In the genomic region with DNA sequence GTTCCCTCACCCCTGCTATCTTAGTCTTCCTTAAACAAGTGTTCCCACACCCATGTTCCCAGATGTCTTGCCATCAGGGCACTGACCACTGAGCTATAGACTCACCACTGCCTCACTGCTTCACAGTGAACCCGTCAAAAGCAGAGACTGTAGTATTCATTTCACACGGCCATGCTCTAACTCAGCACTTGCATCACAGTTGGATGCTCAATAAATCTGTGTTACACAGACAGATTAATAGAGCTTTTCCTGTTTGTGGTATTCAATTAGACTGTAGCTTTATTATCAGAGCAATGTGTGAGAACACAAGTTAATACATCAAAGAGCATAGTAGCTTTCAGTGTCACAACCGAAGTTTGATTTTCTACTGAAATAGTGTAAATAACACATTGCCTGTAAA, we compare ENCODE assay signal across 23 mouse cellular contexts.
"Had no signal": no experiment of that assay in that cellular context is flagged by ENCODE, and none has a peak within 500 bp of the region (broad histone marks: within the 10 kb centered on the region; RNA-seq: fewer than 3 reads in every experiment).

No protein-coding gene starts in this region.

- H3K27ac ChIP-seq: heart, adult 2 months; heart, embryonic 13.5 days; heart, embryonic 15.5 days; hindbrain, embryonic 13.5 days; hindbrain, embryonic 15.5 days; hindbrain, postnatal 0 days; limb, embryonic 13.5 days; limb, embryonic 15.5 days; liver, embryonic 12.5 days had no signal

- DNase-seq: forebrain, postnatal 0 days; gastrocnemius, postnatal 14 days; gastrocnemius, postnatal 36 days; heart, adult 11 months; heart, adult 2 months; heart, postnatal 14 days; heart, postnatal 36 days; kidney, adult 18-20 months; kidney, adult 9 months; kidney, postnatal 36 days; layer of hippocampus, adult 9-11 months; layer of hippocampus, postnatal 36 days; left cerebral cortex, postnatal 4 days had no signal

- H3K4me2 ChIP-seq: heart, embryonic 11.5 days; heart, embryonic 13.5 days; heart, embryonic 15.5 days; hindbrain, embryonic 13.5 days; hindbrain, embryonic 15.5 days; limb, embryonic 13.5 days; limb, embryonic 15.5 days; liver, embryonic 12.5 days had no signal

- H3K4me1 ChIP-seq: heart, embryonic 15.5 days; hindbrain, embryonic 13.5 days; hindbrain, embryonic 15.5 days; limb, embryonic 13.5 days; limb, embryonic 15.5 days; liver, embryonic 12.5 days had no signal

- H3K9ac ChIP-seq: forebrain, postnatal 0 days; heart, embryonic 13.5 days; heart, embryonic 15.5 days; hindbrain, embryonic 13.5 days; hindbrain, embryonic 15.5 days; limb, embryonic 13.5 days; limb, embryonic 15.5 days; liver, embryonic 12.5 days had no signal

- H3K27me3 ChIP-seq: heart, embryonic 13.5 days; heart, embryonic 15.5 days; hindbrain, embryonic 13.5 days; hindbrain, embryonic 15.5 days; limb, embryonic 13.5 days; limb, embryonic 15.5 days; liver, embryonic 12.5 days had no signal

- H3K4me3 ChIP-seq: heart, adult 2 months; heart, embryonic 13.5 days; heart, embryonic 15.5 days; hindbrain, embryonic 13.5 days; hindbrain, embryonic 15.5 days; limb, embryonic 13.5 days; limb, embryonic 15.5 days; liver, embryonic 12.5 days had no signal

- H3K36me3 ChIP-seq: heart, embryonic 15.5 days; hindbrain, embryonic 13.5 days; limb, embryonic 13.5 days; limb, embryonic 15.5 days; liver, embryonic 12.5 days had no signal

- H3K9me3 ChIP-seq: heart, embryonic 13.5 days; heart, embryonic 15.5 days; hindbrain, embryonic 13.5 days; hindbrain, embryonic 15.5 days; limb, embryonic 13.5 days; limb, embryonic 15.5 days; liver, embryonic 12.5 days had no signal

- ATAC-seq: forebrain, postnatal 0 days; hindbrain, postnatal 0 days; intestine, embryonic 16.5 days; liver, embryonic 12.5 days had no signal
